Mouse (Mus musculus): ENCODE measurements at regions not wholly inside any gene's neighbourhood (a gene's known extent, or its start where the extent isn't known, plus 50 kb on each side); places are given as distances from the start of the nearest gene placed in this dataset.

DNA sequence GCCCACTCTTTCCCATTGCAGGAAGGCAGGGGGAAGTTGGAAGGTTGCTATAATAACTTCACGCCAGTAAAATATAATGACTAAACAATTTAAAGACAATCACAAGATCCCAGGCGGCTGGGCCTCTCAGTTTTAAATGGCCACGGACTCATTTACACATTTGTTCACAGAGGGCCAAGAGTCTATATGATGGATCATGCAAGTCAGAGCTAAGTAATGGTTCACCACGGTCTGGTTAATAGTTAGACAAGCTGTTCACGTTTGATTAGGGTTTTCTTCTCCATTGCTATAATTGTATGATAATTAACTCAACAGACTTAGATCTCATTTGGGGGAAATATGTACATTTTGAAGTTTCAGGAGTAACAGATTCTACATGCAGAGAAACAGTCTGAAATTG is 170.0 kb downstream of the Ppargc1a start:
- intact Hi-C loops (cut with DNase I), result no loop called here
- H3K27ac ChIP-seq, result no peak overlapping the region
- TF ChIP-seq CTCF (IDR thresholded peaks at IDR 0.05), result no peak
- H3K4me3 ChIP-seq, result no peak overlapping the region
- DNase-seq (ENCODE audit: extremely low spot score in 1 of 2, low spot score in 2 of 2), result no peak

DNA sequence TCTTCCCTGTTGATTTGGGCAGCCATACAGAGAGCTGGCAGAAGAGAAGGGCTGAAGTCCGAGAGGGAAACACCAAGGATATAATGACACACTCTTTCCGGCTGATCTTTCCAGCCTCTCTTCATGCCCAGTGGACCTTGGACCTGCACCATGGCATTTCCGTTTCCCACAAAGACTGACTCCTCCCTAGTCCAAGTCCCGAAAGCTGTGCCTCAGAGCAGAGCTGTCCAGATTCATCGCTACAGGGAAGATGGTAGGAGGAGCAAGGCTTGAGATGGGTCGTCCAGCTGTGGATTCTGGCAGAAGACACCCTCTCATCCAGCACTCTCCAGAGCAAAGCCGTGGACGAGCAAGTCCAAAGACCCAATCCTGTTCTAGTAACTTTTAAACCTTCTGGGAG is 176.2 kb downstream of the Ppargc1a start:
- no peak for DNase-seq (ENCODE audit: extremely low spot score in 1 of 2, low spot score in 2 of 2)
- intact Hi-C loops (cut with DNase I), result no loop called here
- no peak overlapping the region for H3K27ac ChIP-seq
- no peak for TF ChIP-seq CTCF (IDR thresholded peaks at IDR 0.05)
- no peak overlapping the region for H3K4me3 ChIP-seq

DNA sequence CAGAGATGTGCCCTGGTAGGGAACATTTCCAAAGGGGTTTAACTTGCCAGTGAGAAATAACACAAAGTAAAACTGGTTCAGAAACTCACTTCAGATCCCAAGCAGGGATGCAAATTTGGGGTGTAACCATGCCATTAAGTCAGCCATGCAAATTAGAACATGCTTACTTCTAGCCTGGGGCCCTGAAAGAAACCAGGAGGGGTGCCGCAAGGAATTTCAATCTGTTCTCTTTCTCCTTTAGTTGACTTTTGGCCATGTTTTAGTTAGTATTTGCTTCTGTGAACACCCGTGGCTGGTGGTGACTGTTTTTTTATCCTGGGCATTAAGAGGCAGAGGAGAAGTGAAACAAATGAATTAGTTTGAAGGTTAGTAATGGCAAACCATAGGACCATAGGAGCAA is 179.8 kb downstream of the Ppargc1a start:
- Histone ChIP-seq H3K4me3 (no peak overlapping the region), H3K27ac (no peak overlapping the region)
- intact Hi-C loops (cut with DNase I), result no loop called here
- TF ChIP-seq CTCF (IDR thresholded peaks at IDR 0.05), result no peak
- no peak for DNase-seq (ENCODE audit: extremely low spot score in 1 of 2, low spot score in 2 of 2)

DNA sequence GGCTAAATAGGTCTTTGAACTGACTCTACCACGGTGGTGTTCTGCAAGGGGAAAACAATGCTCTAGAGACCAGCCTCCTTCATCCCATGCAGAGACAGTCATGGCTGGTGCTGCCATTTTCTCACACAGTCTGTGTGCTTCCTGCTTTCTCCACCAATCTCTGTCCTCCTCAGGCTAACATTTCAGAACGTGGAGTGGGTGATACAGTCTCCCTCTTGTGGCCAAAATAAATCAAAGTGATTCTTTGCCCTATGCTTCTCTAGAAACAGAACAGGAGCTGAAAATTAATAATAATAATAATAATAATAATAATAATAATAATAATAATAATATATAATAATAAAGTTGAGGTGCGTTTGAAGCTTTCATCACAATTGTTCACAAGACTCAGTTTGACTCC is 181.1 kb downstream of the Ppargc1a start:
- intact Hi-C loops (cut with DNase I), result no loop called here
- H3K4me3 ChIP-seq, result no peak overlapping the region
- peak; percentile 6 for TF ChIP-seq CTCF (IDR thresholded peaks at IDR 0.05)
- H3K27ac ChIP-seq, result no peak overlapping the region
- DNase-seq (ENCODE audit: extremely low spot score in 1 of 2, low spot score in 2 of 2), result no peak

DNA sequence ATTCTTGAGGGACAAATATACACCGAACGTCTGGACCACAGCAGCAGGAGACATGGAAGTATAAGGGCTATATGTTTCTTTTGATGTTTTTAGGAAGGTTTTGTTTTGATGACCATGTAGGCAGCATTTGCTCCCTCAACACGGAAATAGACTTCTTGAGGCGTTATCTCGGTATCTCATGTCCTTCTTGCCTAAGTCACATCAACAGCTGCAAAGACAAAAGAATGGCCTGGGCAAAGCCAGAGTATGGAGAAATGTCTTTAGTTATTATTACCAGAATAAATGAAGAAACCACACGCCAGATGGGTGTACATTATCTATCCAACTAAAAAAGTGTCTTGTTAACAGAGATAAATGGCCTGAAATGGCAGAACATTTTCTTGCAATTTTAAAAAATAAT is 183.2 kb downstream of the Ppargc1a start:
- DNase-seq (ENCODE audit: extremely low spot score in 1 of 2, low spot score in 2 of 2), result no peak
- intact Hi-C loops (cut with DNase I), result no loop called here
- Histone ChIP-seq H3K4me3 (no peak overlapping the region), H3K27ac (no peak overlapping the region)
- no peak for TF ChIP-seq CTCF (IDR thresholded peaks at IDR 0.05)

DNA sequence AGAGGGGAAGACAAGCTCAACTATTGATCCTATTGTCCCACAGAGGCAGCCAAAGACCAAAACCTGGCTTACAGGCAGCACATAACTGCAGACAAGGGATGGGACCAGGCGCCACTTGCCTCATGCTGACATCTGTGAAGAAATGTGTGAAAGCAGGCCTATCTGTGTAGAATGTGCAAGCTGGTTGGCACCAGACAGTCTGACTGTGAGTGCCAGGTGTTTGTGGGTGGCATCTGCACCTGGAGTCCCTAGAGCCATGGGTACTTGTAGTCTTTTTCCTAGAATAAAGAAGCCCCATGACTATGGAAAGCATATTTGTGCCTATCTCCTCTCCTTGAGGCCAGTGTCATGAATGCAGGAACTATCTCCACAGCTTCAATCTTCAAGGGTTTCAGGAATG is 208.4 kb downstream of the Ppargc1a start:
- DNase-seq (ENCODE audit: extremely low spot score in 1 of 2, low spot score in 2 of 2), result no peak

DNA sequence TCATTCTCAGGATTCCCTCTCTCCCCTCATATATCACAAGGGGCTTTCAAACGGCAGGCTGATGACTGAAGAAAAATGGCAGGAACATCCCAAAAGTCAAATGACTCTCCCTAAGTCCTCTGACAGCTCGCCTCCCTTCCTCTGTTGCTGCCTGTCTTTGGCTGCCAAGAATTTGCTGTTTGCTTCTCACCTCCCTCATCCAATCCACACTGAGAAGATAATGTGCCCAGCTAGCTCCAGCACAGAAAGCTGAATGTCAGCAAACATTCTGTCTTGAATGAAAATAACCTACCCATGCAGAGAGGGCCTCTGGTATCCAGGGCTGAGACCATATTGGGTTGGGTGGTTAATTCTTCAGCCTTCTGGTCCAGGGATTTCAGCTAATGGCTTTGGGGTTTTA is 219.3 kb downstream of the Ppargc1a start:
- Histone ChIP-seq H3K4me3 (no peak overlapping the region), H3K27ac (no peak overlapping the region)
- DNase-seq (ENCODE audit: extremely low spot score in 1 of 2, low spot score in 2 of 2), result no peak
- no peak for TF ChIP-seq CTCF (IDR thresholded peaks at IDR 0.05)
- intact Hi-C loops (cut with DNase I), result no loop called here

More for the DNA sequence above, 208.4 kb downstream of the Ppargc1a start:
- TF ChIP-seq CTCF (IDR thresholded peaks at IDR 0.05), result no peak
- intact Hi-C loops (cut with DNase I), result no loop called here
- Histone ChIP-seq H3K27ac (no peak overlapping the region), H3K4me3 (no peak overlapping the region)

DNA sequence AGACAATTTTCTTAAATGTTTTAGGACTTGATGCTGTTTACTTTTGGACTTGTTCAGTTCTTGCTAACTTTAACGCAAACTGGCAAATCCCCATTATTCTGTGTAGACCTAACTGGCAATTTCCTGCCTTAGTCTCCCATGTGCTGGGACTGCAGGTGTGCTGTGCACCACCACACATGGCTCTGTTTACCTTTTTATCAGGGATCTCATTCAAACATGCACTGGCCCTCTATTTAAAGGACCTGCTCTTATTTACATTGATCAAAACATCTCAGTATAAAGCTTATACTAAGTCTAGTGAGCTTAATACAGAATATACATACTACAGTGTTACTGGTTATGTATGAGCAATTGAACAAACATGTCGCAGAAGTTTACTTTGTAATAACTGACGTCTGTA is 238.4 kb downstream of the Ppargc1a start:
- intact Hi-C loops (cut with DNase I), result no loop called here
- Histone ChIP-seq H3K27ac (no peak overlapping the region), H3K4me3 (no peak overlapping the region)
- no peak for DNase-seq (ENCODE audit: extremely low spot score in 1 of 2, low spot score in 2 of 2)
- TF ChIP-seq CTCF (IDR thresholded peaks at IDR 0.05), result no peak

DNA sequence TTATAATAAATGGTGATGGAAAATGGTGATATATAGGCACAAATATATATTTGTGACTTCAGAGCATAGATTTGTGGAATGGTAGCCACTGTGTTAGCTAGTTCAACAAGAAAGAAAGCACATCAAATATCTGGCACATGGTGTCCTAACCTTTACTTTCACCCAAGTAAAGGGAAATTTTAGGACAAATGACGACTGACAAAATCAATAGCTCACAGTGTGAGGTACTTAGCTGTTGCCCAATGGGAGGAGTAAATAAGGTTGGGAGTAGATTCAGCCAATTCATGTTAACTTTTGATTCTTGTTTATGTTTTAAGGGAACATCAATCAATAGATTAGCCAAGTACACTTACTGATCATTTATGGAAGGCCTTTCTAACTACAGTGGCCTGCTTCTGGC is 278.3 kb downstream of the Ppargc1a start:
- TF ChIP-seq CTCF (IDR thresholded peaks at IDR 0.05), result no peak
- DNase-seq (ENCODE audit: extremely low spot score in 1 of 2, low spot score in 2 of 2), result no peak
- Histone ChIP-seq H3K27ac (no peak overlapping the region), H3K4me3 (no peak overlapping the region)
- intact Hi-C loops (cut with DNase I), result no loop called here

DNA sequence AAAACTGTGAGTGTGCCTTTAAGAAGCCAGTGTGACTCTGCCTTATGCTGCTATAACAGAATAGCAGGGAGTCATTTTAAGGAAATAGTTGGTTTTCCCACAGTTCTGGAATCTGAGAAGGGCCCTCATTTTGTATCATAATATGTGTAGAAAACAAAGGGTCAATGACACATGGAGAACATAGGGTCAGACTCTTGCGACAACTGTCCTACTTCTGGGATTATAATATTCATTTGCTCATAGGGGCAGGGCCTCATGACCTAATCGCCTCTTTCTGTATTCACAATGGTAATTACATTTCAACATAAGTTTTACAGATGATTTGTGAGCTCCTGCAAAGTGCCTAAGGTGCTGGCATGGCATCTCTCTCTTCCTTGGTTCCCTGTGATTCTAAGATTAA is 279.3 kb downstream of the Ppargc1a start:
- no peak for TF ChIP-seq CTCF (IDR thresholded peaks at IDR 0.05)
- intact Hi-C loops (cut with DNase I), result no loop called here
- Histone ChIP-seq H3K27ac (no peak overlapping the region), H3K4me3 (no peak overlapping the region)
- DNase-seq (ENCODE audit: extremely low spot score in 1 of 2, low spot score in 2 of 2), result no peak

DNA sequence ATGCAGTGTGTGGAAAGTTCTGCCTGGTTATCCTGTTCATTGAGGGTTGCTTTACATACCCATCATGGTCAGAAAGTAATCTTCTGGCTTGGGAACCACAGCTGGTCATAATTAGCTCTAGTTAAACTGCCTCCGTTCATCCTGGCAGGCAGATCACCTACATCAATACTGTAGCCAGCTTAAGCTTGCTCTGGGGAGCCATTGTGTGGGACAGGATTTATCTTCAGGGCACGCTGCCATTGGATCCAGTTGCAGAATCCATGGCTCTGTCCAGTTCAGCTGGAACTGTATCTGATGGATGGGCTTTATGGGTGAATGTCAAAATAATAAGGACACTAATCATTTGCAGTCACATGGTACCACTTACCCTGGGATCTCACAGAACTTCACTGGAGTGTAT is 326.4 kb downstream of the Ppargc1a start:
- no peak for TF ChIP-seq CTCF (IDR thresholded peaks at IDR 0.05)
- H3K4me3 ChIP-seq, result no peak overlapping the region

DNA sequence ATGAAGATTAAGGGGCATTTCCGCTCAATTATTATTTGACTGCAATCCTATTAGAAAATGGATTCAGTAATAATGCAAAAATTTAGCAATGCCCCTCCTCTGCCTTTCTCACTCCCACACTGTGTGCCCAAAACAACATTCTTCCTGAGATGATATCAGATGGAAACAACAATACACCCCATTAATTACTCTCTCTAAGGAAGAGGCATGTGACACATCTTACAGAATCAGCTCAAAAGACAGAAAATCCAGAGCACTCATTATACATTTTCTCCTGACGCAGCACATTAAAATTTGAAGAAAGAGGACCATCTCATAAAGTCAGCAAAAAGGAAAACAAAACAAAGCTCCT is 333.5 kb downstream of the Ppargc1a start:
- no peak for DNase-seq (ENCODE audit: extremely low spot score in 1 of 2, low spot score in 2 of 2)
- Histone ChIP-seq H3K4me3 (no peak overlapping the region), H3K27ac (no peak overlapping the region)
- no peak for TF ChIP-seq CTCF (IDR thresholded peaks at IDR 0.05)
- intact Hi-C loops (cut with DNase I), result no loop called here

More for the DNA sequence above, 326.4 kb downstream of the Ppargc1a start:
- no peak overlapping the region for H3K27ac ChIP-seq
- intact Hi-C loops (cut with DNase I), result no loop called here
- DNase-seq (ENCODE audit: extremely low spot score in 1 of 2, low spot score in 2 of 2), result no peak

DNA sequence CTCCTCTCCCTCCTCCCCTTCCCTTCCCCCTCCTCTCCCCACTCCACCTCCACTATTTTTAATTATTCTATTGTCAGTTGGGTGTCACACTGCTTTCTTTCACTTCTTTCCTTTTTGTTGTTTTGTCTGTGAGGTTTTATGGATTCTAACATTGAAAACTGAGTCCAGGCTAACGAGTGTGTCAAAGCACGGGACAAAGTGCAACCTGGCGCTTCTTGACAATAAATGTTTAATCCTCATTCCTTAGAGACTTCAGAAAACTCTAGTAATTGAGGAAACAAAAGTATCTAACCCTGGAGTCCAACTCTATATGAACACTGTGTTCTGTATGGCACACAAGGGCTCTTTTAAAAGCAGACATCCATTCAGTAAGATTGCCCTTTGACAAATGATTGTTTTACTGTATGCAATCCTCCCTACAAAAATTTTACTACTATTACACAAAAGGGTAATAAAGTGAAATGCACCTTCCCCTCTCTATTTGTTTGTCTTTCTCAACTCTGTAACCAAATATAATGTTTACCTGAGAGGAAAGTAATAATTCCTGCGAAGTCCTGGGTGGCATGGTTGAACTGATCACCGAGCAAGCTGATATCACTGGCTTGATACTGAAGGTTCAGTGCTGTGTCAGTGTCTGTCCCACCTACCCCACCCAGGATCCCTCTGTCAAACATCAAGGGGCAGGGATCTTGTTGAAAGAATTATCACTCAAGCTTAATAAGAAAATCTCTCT is 334.1 kb downstream of the Ppargc1a start:
- Histone ChIP-seq H3K4me3 (no peak overlapping the region), H3K27ac (no peak overlapping the region)
- DNase-seq (ENCODE audit: extremely low spot score in 1 of 2, low spot score in 2 of 2), result no peak
- TF ChIP-seq CTCF (IDR thresholded peaks at IDR 0.05), result no peak
- intact Hi-C loops (cut with DNase I), result no loop called here

Data from left cerebral cortex, adult 2 months (tissue).